Mouse (Mus musculus) c-Kit-positive CD71-positive TER-119-positive erythroid progenitor cells, embryonic 14.5 days (primary cell): ENCODE data around the gene Gm28305.
A peak's percentile ranks its signal among the peaks of the same experiment; 100 is the strongest.

Experiments used
- DNase-seq: peaks from one replicate; pipeline ENCODE4 v3.0.0-alpha.2; 2013; ENCODE audit warnings: low spot score

The Gm28305 gene

DNA sequence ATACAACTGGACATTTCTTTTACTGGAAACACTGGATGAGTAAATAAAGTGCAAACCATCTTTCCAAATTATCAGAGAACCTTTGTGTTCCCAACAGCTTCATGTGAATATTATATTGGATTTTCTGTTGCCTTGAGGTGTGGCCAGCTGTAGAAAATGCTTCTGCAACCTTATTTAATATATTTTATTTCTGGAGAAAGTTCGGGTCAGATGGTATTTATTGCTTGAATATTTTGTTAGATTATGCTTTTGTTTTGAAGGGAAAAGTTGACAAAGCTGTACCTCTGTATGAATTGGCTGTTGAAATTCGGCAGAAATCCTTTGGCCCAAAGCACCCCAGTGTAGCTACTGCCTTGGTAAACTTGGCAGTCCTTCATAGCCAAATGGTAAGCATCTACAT lies at the start of gene Gm28305:
TSS of gene Gm28305 (plus strand) at position 301 of the 400 bp plus-strand sequence.
- DNase-seq: no peak

DNA sequence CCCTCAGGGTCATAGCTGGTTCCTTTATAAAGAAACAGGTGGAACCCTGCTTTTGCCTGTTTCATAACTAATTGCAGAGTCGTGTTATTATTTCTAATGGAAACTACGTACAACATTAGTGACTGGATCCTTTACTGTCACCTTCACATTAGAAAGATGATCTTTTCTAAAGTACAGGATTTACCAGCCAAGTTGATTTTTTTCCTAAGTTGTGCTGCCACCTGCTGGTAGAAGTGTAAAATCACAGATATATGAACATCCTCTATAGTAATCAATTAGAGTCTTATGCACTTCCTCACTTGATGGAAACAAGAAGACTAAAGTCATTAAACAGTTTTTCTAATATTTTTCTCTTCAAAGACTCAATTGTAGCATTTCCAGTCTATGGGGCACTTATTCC lies 44.0 kb upstream of the Gm28305 start:
- DNase-seq: peak; percentile 40

DNA sequence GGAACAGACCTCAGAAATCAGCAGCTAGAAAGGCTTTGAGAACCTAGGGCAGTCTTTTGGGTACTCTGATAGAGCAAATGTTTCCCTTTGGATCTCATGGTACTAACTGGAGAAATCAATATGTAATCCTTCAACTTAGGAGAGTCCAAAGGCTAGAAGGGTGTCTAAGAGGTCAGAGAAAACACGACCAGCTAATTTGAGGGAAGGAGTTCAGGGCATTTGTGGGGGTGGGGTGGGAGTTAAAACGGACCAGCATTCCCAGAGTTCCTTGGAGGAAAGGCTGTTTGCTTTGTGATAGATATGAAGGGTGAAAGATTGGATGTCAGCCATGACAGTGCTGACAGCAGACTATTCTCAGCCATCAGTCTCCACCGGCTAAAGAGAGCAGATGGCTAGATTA lies 39.9 kb upstream of the Gm28305 start:
- DNase-seq: no peak

DNA sequence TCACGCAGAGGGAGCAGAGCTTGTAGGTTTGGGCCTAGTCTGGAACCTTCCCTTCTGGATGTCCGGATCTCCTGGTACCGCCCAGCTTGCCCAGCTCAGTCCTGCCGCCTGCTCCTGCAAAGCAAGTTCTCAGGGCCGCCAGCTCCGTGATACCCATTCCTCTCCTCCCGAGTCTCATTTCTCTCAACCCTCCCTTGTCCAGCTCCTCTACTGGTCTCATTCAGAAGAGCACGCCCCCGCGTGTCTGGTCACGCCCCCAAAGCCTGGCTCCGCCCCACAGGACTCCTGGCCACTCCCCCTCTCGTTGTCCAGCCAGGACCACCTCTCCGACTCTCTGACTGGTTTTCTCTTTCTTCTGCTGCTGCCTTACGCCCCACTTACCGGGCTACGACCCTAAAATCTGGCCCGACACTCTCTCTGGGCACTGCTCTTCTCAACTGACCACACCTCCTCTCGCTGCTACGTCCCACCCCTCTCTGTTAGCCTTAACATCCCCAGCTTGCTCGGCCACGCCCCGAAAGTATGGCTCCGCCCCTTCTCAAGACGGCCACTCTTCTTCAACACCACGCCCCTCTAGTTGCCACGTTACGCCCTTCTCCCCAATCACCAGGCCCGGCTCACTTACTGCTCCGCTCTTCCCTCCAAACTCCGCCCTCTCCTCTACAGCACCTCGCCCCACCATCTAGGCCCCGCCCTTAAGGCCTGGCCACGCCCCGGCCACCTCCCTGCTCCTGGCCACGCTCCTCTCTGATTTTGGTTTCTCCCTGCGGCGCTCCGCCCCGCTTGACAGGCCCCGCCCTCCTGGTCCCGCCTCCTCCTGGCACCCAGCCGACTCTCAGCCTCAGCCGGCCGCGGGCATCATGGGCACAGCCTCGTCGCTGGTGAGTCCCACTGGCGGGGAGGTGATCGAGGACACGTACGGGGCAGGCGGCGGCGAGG lies 38.3 kb upstream of the Gm28305 start, which contains the start of gene Nphp3:
TSS of gene Nphp3 (plus strand) at position 624 of the 939 bp plus-strand sequence.
- peak; percentile 91 for DNase-seq

DNA sequence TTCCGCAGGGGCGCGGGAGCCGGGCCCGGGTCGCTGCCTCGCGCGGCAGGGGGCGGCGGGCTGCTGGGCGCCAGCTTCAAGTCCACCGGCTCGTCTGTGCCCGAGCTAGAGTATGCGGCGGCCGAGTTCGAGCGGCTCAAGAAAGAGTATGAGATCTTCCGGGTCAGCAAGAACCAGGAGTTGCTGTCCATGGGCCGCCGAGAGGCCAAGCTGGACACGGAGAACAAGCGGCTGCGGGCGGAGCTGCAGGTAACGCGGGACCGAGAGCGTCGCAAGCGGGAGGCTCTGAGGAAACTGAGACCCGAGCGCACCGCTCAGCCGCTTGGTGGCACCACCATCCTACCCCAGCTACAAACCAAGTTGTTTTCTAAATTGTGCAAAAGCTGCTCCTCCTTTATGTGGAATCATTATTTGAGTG lies 37.5 kb upstream of the Gm28305 start:
- peak; percentile 27 for DNase-seq

DNA sequence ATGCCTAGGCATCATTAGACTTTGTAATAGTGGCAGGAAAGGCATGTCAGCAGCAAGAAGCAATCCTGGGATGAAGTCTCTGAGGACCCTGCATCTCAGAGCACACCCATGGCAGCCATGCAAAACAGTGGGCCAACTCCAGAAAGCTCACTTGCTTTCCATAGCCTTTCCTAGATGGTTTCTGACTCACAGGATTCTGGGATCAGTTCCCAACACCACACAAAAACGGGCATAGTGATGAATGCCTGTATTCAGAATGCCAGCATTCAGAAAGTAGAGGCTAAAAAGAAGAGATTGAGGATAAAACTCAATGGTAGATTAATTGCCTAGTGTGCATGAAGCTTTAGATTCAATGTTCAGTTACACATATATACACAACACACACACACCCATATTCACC lies 25.9 kb upstream of the Gm28305 start:
- DNase-seq: no peak

DNA sequence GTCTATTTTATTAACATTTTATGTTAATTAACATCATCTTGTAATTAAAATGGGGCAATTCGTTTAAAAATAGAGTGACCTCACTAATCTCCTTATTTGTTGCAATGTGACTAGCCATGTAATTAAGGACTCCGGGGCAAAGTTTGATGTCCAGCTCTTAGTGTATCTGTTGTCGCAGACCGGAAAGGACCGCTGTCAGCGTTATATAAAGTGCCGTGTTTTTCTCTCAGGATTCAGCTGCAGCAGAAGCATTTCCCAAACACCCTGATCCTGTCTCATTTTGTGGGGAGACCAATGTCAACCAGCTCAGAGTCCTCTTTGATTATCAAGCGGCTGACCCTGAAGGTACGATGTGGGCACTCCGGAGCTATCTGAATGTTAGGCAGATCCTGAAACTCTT lies 19.4 kb upstream of the Gm28305 start:
- DNase-seq: no peak

DNA sequence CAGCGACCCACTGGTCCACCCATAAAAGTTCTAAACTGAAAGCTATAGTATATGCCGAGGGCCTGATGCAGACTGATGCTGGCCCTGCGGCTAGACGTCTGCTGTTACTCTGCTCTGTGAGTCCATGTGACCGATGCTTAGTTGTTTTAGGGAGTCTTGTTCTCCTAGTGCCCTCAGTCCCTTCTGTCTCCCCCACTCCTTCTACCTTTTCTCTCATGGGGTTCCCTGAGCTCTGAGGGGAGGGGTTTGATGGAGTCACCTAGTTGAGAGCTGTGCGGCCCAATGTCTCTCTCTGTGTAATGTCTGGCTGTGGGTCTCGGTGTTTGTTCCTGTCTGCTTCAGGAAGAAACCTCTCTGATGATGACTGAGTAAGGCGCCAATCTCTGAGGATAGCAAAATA lies 13.3 kb upstream of the Gm28305 start:
- no peak for DNase-seq

DNA sequence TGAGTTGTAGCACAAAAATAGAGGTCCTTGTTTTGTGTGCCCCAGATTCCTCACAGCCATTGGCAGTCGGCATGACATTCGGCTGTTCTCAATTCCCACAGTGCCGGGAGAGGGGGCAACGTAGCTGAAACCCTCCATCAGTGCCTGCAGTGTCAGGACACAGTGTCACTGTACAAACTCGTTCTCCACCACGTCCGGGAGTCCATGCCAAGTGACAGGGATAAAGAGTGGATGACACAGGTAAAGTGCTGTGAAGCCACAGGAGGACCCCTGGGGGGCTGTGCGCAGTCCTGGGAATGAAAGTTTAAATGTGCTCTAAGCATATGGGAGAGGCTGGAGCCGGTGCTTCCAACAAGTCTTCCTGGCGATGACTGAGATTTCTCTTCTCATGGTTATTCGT lies 10.6 kb upstream of the Gm28305 start:
- DNase-seq: no peak

DNA sequence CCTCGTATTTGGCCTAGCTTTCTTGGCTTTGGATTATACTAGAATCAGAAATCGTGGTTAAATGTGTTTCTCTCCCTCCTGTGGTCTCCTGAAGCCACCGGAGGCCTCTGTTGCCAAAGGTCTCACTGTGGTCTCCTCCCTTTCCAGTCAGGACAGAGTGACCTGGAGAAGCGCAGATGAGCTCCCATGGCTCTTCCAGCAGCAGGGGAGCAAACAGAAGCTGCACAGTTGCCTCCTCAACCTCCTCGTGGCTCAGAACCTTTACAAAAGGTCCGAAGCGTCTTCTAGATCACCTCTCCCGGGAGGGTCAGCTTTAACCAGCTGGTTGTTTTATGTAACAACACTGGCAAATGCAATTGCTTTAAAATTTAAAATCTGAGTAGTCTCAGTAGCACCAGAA lies 6.2 kb upstream of the Gm28305 start:
- DNase-seq: no peak

DNA sequence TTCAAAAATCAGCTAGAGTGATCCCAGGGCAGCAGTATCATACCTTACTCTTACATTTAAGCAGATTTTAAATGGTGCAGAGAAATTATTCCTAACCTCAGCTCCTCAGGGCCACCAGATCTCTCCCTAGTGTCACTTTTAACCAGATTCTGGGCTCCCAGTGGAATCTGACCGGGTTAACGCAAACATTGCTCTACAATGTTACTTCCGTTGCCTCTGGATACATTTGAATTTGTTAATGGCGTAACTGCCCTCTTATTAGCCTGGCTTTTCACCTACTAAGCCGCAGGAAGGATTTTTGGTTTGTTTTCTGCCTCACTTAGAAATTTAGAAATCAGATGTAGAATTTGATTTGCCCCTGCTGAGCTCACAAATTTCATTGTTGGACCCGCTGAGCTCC lies 5.7 kb upstream of the Gm28305 start:
- DNase-seq: no peak

DNA sequence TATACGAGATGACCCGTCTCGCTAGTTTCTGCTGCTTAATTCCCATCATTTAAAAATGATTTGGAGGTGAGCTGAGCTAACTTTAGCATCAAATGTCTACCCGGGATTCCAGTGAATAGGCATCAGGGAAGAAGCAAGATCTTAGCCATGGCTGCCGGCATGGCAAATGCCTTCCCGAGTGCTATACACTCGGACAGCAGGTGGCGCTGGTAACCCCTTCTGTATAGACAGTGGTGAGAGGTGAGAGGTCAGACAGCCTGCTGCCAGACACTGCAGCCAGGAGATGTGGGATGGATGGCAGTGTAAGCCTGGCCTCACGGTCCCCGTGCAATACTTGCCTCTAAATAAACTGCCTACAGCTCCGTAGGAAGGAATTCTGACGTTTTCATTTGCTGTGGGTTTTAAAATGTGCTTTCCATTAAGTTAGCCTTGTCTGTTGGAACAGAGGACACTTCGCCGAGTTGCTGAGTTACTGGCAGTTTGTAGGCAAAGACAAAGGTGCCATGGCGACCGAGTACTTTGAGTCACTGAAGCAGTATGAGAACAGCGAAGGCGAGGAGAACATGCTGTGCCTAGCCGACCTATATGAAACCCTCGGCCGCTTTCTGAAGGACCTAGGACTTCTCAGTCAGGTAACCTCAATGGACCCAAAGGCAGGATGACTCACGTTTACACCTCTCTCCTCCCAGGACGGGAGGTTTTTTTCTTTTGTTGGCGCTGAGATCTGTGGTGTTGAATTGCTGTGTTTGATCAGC lies 5.0 kb upstream of the Gm28305 start:
- peak; percentile 51 for DNase-seq

DNA sequence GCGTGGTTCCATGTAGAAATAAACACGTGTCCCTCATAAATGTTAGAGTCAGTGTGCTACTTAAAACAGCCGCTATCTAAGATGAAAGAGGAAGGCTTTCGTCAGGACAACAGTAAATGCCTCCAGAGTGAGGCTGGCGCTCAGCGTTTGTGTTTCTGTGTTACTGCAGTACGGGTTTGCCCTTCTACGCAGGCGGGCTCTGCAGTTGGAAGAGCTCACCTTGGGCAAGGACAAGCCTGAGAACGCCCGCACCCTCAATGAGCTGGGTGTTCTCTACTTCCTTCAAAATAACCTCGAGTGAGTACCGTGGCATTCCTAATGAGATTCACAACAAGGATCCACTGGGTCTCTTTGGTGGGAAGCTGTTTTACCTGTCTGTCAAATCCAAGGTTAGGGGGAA lies 2.2 kb upstream of the Gm28305 start:
- DNase-seq: no peak

DNA sequence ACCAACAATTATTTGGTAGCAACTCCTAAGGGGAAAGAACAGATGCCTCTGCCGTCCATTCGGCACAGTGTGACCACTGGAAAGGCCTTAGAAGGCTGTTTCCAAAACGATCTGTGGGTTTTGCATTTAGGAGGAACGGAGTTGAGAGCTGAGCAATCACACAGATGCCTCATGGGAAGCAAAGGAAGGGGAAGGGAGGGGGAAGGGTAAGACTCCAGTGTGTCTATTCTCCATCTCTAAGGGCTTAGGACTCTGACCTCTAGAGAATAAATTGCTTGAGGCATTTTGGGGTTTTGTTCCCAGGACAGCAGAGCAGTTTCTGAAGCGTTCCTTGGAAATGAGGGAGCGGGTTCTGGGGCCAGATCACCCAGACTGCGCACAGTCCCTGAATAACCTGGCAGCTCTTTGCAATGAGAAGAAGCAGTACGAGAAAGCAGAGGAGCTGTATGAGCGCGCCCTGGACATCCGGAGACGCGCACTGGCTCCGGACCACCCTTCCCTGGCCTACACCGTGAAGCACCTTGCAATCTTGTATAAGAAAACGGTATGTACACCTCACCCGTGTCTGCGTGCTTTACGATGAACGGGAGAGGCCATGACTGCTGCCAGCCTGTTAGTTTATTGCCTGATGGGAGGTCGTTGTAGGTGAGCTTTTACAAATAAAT lies 1.3 kb upstream of the Gm28305 start:
- no peak for DNase-seq

DNA sequence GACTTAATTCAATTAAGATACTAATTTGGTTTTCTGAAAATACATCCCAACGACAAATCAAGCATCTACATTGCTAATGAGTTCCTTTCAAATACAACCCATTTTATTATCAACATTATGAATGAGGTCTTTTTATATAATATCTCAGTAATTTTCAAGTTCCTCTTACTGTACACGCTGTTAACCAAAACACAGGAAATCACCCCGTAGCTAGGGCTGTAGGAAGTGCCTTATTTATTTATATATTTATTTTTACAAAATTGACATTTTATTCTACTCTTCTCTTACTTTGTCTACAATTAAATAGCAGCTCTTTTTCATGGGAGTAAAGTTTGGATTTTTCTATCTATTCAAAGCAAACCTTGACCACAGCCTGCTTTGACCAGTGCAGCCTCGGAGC lies 720 bp upstream of the Gm28305 start:
- DNase-seq: no peak

DNA sequence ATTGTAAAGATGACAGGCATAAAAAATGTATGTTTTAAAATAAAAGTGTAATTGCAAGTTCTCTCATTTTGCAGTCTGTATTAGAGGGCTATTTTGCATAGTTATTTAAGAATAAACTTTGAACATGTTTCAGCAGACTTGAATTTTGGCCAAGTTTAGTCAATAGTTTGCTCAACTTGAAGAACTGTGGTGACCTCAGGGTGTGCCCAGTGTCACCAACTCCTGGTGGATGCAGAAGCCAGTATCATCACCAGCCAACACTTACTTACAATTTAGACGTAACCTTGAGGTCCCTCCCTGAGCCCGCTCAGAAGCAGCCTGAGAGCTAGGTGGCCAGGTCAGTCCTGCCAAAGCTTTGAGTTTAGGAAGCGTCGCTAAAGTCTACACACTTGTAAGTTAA lies 3.2 kb downstream of the Gm28305 start:
- no peak for DNase-seq

DNA sequence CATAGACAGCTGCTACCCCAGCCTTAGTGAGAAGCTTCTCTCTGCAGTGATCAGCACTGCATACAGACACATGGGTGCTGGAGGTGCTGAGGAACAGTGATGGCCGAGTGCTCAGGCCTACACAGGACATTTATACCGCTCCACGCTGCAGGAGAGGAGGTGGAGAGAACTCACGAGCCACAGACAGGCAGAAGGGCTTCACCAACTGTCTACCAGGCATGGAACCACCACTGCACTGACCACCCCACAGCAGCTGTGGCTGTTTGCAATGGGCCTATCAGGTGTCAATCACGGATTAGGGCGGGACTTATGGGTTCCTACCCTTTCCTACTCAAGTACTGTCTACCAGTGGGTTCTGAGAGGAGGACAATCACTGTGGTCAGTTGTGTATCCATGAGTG lies 10.6 kb downstream of the Gm28305 start:
- DNase-seq: no peak

DNA sequence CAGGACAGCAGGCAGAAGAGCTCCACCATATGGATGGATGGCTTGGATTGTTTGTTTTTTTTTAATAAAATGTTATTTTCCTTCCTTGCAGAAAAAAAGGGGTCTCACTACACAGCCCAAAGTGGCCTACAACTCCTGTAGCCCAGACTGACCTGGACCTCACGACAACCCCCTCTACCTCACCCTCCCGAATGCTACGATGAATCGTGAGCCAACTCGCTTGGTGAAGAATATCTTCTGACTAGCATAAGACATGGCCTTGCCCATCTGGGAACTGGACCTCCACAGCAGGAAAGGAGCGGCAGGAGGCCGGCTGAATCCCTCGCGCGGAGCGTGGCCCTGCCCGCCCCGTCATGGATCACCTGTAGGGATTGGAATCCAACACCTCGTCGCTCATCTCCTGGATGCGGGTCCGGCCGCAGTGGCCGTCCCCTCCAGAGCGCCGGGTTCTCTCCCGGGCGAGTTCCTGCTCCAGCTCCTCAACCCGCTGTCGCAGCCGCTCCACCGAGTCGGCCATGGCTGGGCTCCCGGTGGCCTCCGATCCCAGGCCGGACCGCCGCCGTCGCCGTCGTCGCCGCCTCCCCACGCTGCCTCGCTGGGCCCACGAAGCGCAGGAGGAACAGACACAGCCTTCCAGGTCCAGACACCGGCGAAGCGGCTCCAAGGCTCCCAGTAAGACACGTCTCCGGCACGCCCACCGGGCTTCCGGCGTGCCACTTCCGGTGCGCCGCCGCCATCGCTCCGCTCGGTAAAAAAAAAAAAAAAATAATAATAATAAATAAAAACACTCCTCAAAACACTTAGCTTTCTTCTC lies 22.2 kb downstream of the Gm28305 start, which contains the start of gene Uba5:
TSS of gene Uba5 (minus strand) at position 705 of the 814 bp plus-strand sequence.
- no peak for DNase-seq

DNA sequence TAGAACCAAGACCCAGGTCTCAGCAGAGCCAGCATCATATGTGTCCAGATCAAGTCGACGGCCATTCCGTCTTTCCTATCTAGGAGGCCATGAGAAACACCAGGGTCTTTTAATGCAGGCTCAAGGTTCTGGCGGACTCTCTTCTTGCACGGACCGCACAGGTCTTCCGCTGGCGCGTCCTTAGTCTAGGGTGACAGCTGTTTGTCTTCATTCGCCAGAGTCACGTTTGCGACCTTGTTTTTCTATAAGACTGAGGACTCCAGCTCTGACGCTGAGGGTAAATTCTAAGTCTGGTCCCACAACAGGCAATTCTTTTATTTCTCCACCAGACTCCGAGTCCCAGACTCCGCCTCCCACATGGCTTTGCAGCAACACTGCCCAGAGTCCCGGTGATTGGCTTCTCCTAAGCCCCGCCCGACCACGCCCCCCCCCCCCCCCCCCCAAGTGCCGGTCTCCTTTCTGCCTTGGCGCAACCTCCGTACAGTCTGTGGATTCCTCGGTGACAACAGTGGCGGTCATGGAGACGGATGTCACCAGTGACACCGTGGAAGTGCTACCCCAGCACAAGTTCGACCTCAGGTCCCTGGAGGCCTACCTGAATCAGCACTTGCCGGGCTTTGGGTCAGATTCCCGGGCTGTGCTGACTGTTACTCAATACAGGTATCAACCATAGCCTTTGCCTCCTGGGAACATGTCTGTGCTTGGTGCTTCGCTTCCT lies 22.9 kb downstream of the Gm28305 start, which contains the start of gene Acad11:
TSS of gene Acad11 (plus strand) at position 134 of the 718 bp plus-strand sequence.
- peak; percentile 91 for DNase-seq

DNA sequence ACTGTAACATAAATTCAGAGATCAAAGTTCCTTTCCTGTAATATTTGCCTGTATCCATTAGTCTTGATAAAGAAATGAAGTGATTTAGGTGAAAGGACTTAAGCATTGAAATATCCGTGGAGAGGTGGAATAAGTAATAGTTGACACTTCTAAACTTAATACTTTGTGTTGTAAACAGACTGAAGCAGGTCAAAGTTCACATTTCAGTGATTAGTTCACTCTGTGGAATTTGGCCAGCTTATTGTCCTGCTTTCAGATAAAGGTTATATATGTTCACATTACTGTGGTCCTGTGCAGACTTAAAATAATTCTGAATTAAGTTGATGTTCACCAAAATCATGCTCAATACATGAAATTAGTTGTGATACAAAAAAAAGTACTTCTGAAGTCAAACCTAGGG lies 24.1 kb downstream of the Gm28305 start:
- no peak for DNase-seq

DNA sequence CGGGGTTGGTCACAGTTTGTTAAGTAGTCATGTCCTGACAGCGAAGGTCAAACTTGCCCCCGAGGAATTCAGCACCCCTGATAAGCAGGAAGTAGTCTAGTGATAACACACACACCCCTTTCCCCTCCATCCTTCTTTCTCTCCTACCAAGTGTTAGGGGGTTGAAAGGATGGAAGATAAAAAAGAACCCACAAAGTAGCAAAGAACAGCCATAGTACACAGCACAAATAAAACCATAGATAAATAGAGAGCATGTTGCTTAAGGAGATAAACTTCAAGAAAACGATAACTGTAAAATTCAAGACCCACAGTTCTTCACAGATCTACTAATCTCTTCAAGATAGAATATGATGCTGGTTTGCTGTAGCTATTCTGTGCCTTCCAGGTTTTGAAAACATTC lies 29.8 kb downstream of the Gm28305 start:
- DNase-seq: no peak
